ENCODE assay signal across 21 mouse cellular contexts in genomic region chr8:113502671-113503070, GRCm38 (mm10).
"Had no signal": no experiment of that assay in that cellular context is flagged by ENCODE, and none has a peak within 500 bp of the region (broad histone marks: within the 10 kb centered on the region; RNA-seq: fewer than 3 reads in every experiment).

No protein-coding gene starts in this region.

- H3K9me3 ChIP-seq: limb, embryonic 13.5 days; limb, embryonic 15.5 days; liver, embryonic 13.5 days; liver, embryonic 15.5 days; midbrain, embryonic 10.5 days; midbrain, embryonic 12.5 days; neural tube, embryonic 13.5 days; neural tube, embryonic 15.5 days; stomach, embryonic 15.5 days had no signal

- ATAC-seq: liver, postnatal 0 days; midbrain, embryonic 16.5 days had no signal

- H3K4me3 ChIP-seq: limb, embryonic 13.5 days; limb, embryonic 15.5 days; liver, embryonic 13.5 days; liver, embryonic 15.5 days; midbrain, embryonic 10.5 days; midbrain, embryonic 12.5 days; myocyte; neural tube, embryonic 13.5 days; neural tube, embryonic 15.5 days; stomach, embryonic 15.5 days had no signal

- H3K36me3 ChIP-seq: limb, embryonic 13.5 days; limb, embryonic 15.5 days; liver, embryonic 13.5 days; liver, embryonic 15.5 days; midbrain, embryonic 10.5 days; midbrain, embryonic 12.5 days; neural tube, embryonic 13.5 days; neural tube, embryonic 15.5 days; stomach, embryonic 15.5 days had no signal

- H3K27ac ChIP-seq: limb, embryonic 13.5 days; limb, embryonic 15.5 days; liver, embryonic 13.5 days; liver, embryonic 15.5 days; midbrain, embryonic 10.5 days; midbrain, embryonic 12.5 days; neural tube, embryonic 13.5 days; neural tube, embryonic 15.5 days; stomach, embryonic 15.5 days; stomach, postnatal 0 days had no signal

- H3K27me3 ChIP-seq: limb, embryonic 13.5 days; limb, embryonic 15.5 days; liver, embryonic 13.5 days; liver, embryonic 15.5 days; midbrain, embryonic 12.5 days; neural tube, embryonic 13.5 days; neural tube, embryonic 15.5 days; stomach, embryonic 15.5 days had no signal

- H3K9ac ChIP-seq: limb, embryonic 13.5 days; limb, embryonic 15.5 days; liver, embryonic 13.5 days; liver, embryonic 15.5 days; liver, postnatal 0 days; midbrain, embryonic 12.5 days; neural tube, embryonic 13.5 days; neural tube, embryonic 15.5 days; stomach, embryonic 15.5 days had no signal

- DNase-seq: liver, embryonic 13.5 days; liver, postnatal 0 days; midbrain, embryonic 14.5 days; retina, postnatal 1 day; right cerebral cortex, adult 18-20 months; right cerebral cortex, postnatal 14 days; thymus, adult 2 months; thymus, postnatal 25 days; thymus, postnatal 4 days had no signal

- H3K4me2 ChIP-seq: limb, embryonic 13.5 days; limb, embryonic 15.5 days; liver, embryonic 11.5 days; liver, embryonic 13.5 days; liver, embryonic 15.5 days; midbrain, embryonic 12.5 days; neural tube, embryonic 13.5 days; neural tube, embryonic 15.5 days; stomach, embryonic 15.5 days had no signal

- H3K4me1 ChIP-seq: limb, embryonic 13.5 days; limb, embryonic 15.5 days; liver, embryonic 13.5 days; liver, embryonic 15.5 days; midbrain, embryonic 10.5 days; midbrain, embryonic 12.5 days; neural tube, embryonic 15.5 days had no signal
